Mouse (Mus musculus) activated CD4-positive, CD25-positive, alpha-beta regulatory T cell, adult 4 months (primary cell): ENCODE data around the gene Ppp1ca. TPM values are rescaled to one million over a fixed set of nuclear protein-coding genes. Genes with fewer than 3 reads are reported as not detected.

Experiments
- ATAC-seq: one replicate; pipeline ENCODE4 v1.8.0; 2017
- polyA plus RNA-seq, 2 experiments: library from polyadenylated mRNA; unstranded; fragments of 100-300 nt; shearing (Covaris generic); gene quantifications; one replicate each; pipeline ENCODE4 v1.2.1; 2017

The Ppp1ca gene
- polyA plus RNA-seq, 2 experiments from 2014 or later: 945 to 1,075 TPM

GRCm38 (mm10) chr19:4240247-4240668, 48.4 kb downstream of the Ppp1ca start:
- no peak for ATAC-seq

- ATAC-seq: no peak
Observed at GRCm38 (mm10) chr19:4242416-4242815, 50.6 kb downstream of the Ppp1ca start.

- no peak for ATAC-seq
Observed at GRCm38 (mm10) chr19:4244775-4245174, 52.9 kb downstream of the Ppp1ca start.

Other genes starting within 250 kb of the Ppp1ca start
- gene Aldh3b3, start 233.4 kb upstream of the Ppp1ca start, polyA plus RNA-seq: not detected
- not detected for gene Aldh3b2, start 219.7 kb upstream of the Ppp1ca start, polyA plus RNA-seq
- 1 to 10 TPM; 1.2 to 1.6 TPM for gene Acy3, start 205.5 kb upstream of the Ppp1ca start, polyA plus RNA-seq
- not detected for gene Tbx10, start 199.3 kb upstream of the Ppp1ca start, polyA plus RNA-seq
- 10 to 100 TPM; 17.3 to 17.8 TPM for gene Nudt8, start 191.5 kb upstream of the Ppp1ca start, polyA plus RNA-seq
- gene Gm49405, start 191.4 kb upstream of the Ppp1ca start, polyA plus RNA-seq: under 1 TPM; 0.19 to 0.42 TPM
- 1 to 10 TPM in 1 of 2 experiments, under 1 TPM in 1; 0.45 to 1.5 TPM for gene Doc2g, start 188.8 kb upstream of the Ppp1ca start, polyA plus RNA-seq
- 100 to 1,000 TPM; 129 to 134 TPM for gene Ndufv1, start 179.3 kb upstream of the Ppp1ca start, polyA plus RNA-seq
- gene Gstp1, start 154.1 kb upstream of the Ppp1ca start, polyA plus RNA-seq: 100 to 1,000 TPM; 481 to 485 TPM
- 10 to 100 TPM; 11.1 to 23.5 TPM for gene Gstp2, start 146.0 kb upstream of the Ppp1ca start, polyA plus RNA-seq
- gene Gstp3, start 132.5 kb upstream of the Ppp1ca start, polyA plus RNA-seq: 100 to 1,000 TPM; 202 to 218 TPM
- not detected for gene Cabp2, start 110.5 kb upstream of the Ppp1ca start, polyA plus RNA-seq
- gene Cdk2ap2, start 94.9 kb upstream of the Ppp1ca start, polyA plus RNA-seq: 100 to 1,000 TPM; 372 to 419 TPM
- gene Pitpnm1, start 92.1 kb upstream of the Ppp1ca start, polyA plus RNA-seq: 10 to 100 TPM; 89.9 to 91.4 TPM
- gene Aip, start 66.2 kb upstream of the Ppp1ca start, polyA plus RNA-seq: 100 to 1,000 TPM; 171 to 215 TPM
- not detected for gene Gpr152, start 52.3 kb upstream of the Ppp1ca start, polyA plus RNA-seq
- 1 to 10 TPM; 1.1 to 1.4 TPM for gene Cabp4, start 48.0 kb upstream of the Ppp1ca start, polyA plus RNA-seq
- 100 to 1,000 TPM; 212 to 255 TPM for gene Coro1b, start 43.4 kb upstream of the Ppp1ca start, polyA plus RNA-seq
- gene Ptprcap, start 38.5 kb upstream of the Ppp1ca start, polyA plus RNA-seq: 1,000 to 10,000 TPM; 1,013 to 1,027 TPM
- 10 to 100 TPM; 21.9 to 25.0 TPM for gene Rps6kb2, start 28.7 kb upstream of the Ppp1ca start, polyA plus RNA-seq
- 1 to 10 TPM; 6.1 to 7.2 TPM for gene Carns1, start 16.6 kb upstream of the Ppp1ca start, polyA plus RNA-seq
- gene Tbc1d10c, start 781 bp upstream of the Ppp1ca start, polyA plus RNA-seq: 100 to 1,000 TPM; 548 to 733 TPM
- 10 to 100 TPM; 37.7 to 40.3 TPM for gene Rad9a, start 9.6 kb downstream of the Ppp1ca start, polyA plus RNA-seq
- 10 to 100 TPM; 19.7 to 29.7 TPM for gene Clcf1, start 22.2 kb downstream of the Ppp1ca start, polyA plus RNA-seq
- not detected for gene AC109138.7, start 22.3 kb downstream of the Ppp1ca start, polyA plus RNA-seq
- 100 to 1,000 TPM; 117 to 151 TPM for gene Pold4, start 39.8 kb downstream of the Ppp1ca start, polyA plus RNA-seq
- 10 to 100 TPM in 1 of 2 experiments, 1 to 10 TPM in 1; 8.8 to 11.4 TPM for gene Ssh3, start 77.1 kb downstream of the Ppp1ca start, polyA plus RNA-seq
- 1 to 10 TPM; 1.5 to 2.1 TPM for gene Ankrd13d, start 91.1 kb downstream of the Ppp1ca start, polyA plus RNA-seq
- 100 to 1,000 TPM in 1 of 2 experiments, 10 to 100 TPM in 1; 83.4 to 101 TPM for gene Grk2, start 114.2 kb downstream of the Ppp1ca start, polyA plus RNA-seq
- 10 to 100 TPM; 54.9 to 68.6 TPM for gene Kdm2a, start 206.2 kb downstream of the Ppp1ca start, polyA plus RNA-seq
- 1 to 10 TPM; 1.9 to 3.2 TPM for gene Rhod, start 247.4 kb downstream of the Ppp1ca start, polyA plus RNA-seq